Mouse (Mus musculus): Measurements from ENCODE around the gene Acads.

- TF ChIP-seq POLR2A (IDR thresholded peaks at IDR 0.05; ENCODE audit: control insufficient read depth, extremely low read depth, insufficient read depth, low read length, poor library complexity) (no peak), CTCF (IDR thresholded peaks at IDR 0.05; ENCODE audit: borderline replicate concordance, control insufficient read depth, extremely low read depth, insufficient read depth, low read length, poor library complexity) (no peak)
Measured at GRCm38 (mm10) chr5:115100473-115100872, 18.7 kb downstream of the Acads start.

Data from thymus, adult 2 months (tissue).